Mouse (Mus musculus) kidney, postnatal 25 days (tissue): ENCODE data around the gene Scn10a.

Source experiments
- DNase-seq, 2 experiments: peaks; one replicate each; pipeline ENCODE4 v3.0.0; 2021; ENCODE audit warnings: mixed read lengths in 2 of 2

Scn10a gene

DNA sequence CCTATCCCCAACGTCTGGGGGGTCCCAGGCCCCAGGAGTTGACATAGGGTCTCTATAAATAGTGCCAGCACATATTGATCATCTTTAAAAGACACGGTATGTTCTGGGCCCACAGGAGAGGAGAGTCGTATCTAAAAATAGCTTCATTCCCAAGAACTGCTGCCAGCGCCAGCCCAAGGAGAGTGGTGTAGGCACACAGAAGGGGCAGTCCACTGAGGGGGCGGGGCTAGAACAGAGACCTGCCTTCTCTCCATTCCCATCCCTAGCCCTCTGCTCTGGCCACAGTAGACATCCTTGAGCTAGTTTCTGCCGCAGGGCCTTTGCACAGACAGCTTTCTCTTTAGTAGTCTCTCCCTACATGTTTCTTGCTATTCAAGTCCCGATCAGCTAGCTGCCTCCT is 144.8 kb downstream of the Scn10a start:
- no peak for DNase-seq

- DNase-seq, result no peak
Observed at GRCm38 (mm10) chr9:119573009-119573408, 146.1 kb downstream of the Scn10a start.

DNA sequence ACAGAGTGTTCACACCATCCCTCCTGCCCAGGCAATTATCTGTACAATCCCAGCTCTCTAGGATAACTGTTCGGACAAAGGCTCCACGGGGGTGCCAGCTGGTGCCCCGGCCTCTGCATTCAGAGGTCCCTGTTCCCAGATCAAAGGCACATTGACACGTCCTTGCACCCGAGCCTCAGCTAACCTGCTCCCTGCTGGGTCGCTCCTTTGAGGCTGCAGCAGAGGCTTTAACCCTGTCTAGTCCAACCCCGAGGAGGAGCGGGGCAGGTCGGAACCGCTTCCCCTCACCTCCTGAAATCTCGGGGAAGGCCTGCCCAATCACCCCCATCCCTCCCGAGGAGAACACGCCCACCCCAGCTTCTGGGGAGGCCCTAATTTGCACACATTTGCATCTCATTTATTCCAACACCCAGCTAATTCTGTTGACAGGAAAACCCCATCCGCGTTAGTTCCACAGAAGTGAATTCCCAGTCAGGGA is 147.7 kb downstream of the Scn10a start:
- DNase-seq, result no peak

- DNase-seq, result no peak
Observed at GRCm38 (mm10) chr9:119570652-119571051, 148.5 kb downstream of the Scn10a start.

DNA sequence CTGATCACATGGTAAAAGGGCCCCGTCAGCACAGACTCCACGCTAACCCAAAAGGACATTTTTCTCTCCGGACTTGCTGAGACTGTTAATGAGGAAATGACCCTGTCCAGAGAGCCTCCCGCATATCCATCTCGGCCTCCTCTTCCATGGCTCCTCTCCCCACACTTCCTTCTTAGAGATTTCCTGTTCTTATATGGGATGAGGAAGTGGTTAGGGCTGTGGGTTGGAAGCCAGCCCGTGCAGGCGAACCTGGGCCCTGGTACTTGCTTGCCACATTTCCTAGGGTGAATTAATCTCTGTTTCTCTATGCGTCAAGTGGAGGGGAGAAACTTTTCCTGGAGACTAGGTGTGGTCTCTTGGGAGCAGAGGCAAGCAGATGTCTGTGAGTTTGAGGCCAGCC is 150.4 kb downstream of the Scn10a start:
- no peak for DNase-seq

- no peak for DNase-seq
Observed at GRCm38 (mm10) chr9:119567800-119568199, 151.3 kb downstream of the Scn10a start.

GRCm38 (mm10) chr9:119566214-119566613 is 152.9 kb downstream of the Scn10a start:
- DNase-seq, result no peak

DNA sequence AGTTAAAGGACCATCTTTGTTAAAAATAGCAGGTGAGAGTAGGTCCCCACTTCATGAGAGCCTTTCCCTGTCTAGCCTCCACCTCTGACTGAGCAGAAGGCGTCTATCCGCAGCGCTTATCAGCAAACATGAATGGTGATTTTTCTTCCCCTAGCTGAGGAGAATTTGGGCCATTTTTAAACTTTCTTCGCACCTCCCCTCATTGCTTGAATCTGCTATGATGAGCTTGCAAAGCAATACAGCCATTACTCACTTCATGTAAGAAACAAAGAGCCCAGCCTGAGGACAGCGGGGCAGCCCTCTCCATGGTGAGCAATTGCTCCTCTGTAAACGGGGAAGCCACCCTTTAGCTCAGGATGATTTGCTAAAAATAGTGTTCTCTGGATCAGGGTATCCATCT is 154.3 kb downstream of the Scn10a start:
- no peak for DNase-seq

- no peak for DNase-seq
Observed at GRCm38 (mm10) chr9:119563617-119564016, 155.5 kb downstream of the Scn10a start.

- DNase-seq, result no peak
Observed at GRCm38 (mm10) chr9:119562256-119562655, 156.9 kb downstream of the Scn10a start.

DNA sequence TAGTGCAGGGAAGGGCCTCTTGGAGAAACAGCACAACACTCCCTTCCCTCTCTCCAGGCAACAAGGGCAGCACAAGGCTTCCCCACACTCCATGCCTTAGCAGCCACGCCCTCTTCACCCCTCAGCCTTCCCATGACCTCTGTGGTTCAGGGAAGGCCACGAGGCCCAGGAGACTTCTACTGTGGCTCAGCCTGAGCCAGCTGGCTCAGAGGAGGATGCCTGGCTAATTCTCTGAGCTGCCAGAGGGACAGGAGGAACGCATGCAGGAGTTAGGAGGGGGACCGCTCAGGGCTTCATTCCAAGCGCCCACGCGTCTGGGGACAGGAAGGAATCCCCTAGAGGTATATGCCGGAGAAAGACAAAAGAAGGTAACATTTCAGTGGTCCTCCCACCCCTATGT is 157.4 kb downstream of the Scn10a start:
- no peak for DNase-seq

- DNase-seq, result no peak
Observed at GRCm38 (mm10) chr9:119559537-119560276, 159.4 kb downstream of the Scn10a start.
